Mouse (Mus musculus) thymus, postnatal 36 days (tissue): ENCODE results near the gene Necap2.

Experiments
- DNase-seq, 2 experiments: peaks; one replicate each; pipeline ENCODE4 v3.0.0; 2022; ENCODE audit warnings: mixed read lengths in 2 of 2

The Necap2 gene

DNA sequence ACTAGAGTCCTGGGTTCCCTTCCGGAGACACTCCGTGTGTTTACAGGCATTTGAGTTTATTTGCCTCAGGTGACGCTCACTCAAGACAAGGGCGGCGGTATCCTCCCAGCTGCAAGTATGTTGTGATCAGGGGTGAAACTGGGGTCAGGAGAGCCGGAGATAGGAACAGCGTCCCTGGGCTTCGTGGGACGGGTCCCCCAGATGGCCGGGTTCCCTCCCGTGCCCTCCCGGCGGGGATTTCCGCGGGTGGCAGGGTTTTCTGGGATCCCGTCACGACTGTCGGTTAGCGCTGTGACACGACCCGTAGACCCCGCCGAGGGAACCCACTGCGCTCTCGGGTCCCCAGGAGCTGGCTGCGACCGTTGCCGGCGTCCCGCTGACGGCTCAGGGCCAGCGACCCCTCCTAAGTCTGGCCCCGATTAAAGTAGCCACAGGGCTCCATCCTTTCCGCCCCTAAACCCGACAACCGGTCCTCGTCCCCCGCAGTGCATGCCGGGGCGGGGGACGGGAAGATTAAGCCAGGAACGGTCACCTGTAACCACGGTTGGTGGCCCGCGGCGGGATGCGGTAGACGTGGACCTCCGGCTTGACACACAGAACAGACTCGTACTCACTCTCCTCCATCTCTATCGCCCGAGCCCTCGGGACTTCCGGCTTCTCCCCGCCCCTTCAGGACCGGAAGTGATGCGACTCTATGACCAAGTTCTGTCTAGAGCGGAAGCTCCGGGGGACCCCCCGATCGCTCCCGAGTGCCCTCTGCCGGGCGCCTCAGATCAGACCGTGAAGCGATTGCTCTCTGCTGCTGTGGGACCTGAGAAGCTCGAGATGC lies at the start of gene Necap2:
TSS of gene Necap2 (minus strand) at position 677 of the 829 bp plus-strand sequence.
- peak; percentile 93 to 94 for DNase-seq

DNA sequence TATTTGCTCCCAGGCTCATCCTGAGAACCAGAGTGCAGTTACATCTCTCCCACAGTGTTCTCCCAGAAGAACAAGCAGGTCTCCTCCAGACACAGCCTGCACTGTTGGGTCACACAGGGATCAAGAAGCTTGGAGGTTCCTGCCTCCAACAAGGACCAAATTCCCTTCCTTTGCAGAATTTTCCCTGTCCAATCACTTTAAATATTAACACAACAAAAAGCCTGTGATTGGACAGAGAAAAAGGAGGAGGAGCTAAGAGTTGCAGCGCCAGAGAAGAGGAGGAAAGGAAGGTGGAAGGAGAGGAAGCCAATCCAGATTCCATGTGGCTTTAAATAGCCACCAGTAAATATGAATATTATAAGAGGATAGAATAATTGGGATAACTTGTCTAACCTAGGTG lies 44.9 kb upstream of the Necap2 start:
- DNase-seq = no peak

DNA sequence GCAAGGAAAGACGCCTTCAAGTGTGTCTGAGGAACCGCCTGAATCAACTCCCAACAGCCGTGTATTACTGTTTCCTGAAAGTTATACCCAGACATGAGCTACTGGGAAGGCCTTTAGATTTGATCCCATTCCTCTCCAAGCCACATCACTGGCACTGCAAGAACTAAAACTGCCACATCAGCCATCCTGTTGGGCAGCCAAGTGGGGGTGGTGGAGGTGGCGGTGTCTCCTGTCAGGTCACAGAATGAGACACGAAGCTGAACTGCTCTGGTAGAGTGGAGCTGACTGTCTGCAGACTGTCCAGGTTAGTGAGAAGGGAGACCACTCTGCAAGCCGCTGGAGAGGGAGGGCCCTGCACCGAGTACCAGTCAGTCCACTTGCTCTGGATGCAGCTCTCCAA lies 44.5 kb upstream of the Necap2 start:
- no peak for DNase-seq

DNA sequence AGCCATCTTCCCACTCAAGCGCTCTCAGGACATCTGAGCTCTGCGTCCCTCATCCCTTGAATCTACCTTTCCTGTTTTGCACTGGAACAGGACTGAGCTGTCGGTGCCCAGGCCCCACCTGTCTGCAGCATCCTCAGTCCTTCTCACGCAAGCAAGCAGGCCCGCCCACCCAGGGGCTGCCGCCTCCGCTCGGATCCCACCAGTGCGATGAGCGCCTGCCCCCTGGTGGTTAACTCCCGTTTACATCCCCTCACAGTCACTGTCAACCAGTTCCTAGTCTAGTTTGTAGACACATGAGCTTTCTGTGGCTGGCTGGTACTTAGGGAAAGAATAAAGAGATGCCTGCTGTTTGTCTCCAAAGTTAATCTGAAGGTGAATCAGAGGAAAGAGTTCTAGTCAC lies 42.5 kb upstream of the Necap2 start:
- peak; percentile 60 to 63 for DNase-seq

- no peak for DNase-seq
Observed at GRCm38 (mm10) chr4:141118691-141119090, 40.5 kb upstream of the Necap2 start.

GRCm38 (mm10) chr4:141115398-141115797 lies 37.2 kb upstream of the Necap2 start:
- DNase-seq = no peak

DNA sequence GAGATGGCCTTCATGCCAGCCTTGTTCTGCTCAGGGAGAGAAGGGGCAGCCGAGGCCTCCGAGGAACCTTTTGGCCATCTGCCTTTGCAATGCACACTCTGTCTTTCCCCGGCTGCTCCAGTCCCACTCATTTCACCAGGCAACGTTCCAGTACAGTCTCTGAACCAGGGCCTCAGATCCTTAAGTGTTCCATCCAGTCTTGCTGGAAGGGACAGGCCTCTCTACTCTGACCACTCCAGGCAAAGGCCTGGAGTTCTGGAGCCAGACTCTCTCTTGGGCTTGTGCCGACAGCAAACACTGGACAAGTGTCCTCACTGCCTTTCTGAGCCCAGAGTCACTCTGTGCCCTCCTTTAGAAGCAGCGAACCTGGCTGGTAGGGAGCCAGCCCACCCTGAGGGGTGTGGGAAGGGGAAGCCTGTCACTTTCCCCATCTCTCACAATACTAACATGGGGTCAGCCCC lies 36.4 kb upstream of the Necap2 start:
- DNase-seq = no peak

DNA sequence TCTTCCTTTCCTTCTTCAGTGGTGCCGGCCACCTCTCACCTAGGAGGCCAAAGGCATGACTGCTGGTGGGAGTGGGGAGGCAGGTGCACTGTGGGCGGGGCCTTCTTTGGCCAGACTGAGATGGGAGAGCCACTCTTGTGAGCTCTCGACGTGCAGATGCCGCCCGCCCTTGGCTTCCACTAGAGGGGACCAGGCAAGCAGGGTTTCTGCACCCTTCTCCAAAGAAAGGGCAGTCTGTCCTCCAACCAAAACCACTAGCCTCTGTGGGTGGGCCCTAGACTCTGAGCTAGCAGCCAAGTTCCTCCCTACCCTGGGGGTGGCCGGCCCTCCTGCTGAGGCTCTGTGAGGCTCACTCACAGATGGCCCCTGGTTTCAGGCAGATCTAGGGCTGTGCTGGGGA lies 35.7 kb upstream of the Necap2 start:
- DNase-seq = peak in 1 of 2 experiments; percentile 17

GRCm38 (mm10) chr4:141108196-141108732 lies 30.1 kb upstream of the Necap2 start:
- no peak for DNase-seq

- no peak for DNase-seq
Observed at GRCm38 (mm10) chr4:141106526-141107183, 28.5 kb upstream of the Necap2 start.

DNA sequence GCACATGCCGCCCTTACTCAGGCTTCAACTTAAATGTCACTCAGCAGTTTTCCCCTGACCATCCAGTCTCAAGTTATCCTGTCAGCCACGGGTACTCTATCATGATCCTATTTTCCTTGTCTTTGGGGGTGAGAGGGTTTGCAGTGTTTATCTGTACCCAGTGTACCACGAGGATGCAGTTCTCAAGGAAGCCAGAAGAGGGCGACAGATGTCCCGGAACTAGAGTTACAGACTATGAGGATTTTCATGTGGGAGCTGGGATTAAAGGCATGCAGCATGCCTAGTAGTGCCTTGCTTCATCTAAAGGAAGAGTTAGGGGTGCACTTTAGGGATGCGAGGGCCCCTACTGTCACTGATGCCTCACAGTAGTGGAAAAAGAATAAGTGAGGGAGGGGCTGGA lies 23.7 kb upstream of the Necap2 start:
- no peak for DNase-seq

DNA sequence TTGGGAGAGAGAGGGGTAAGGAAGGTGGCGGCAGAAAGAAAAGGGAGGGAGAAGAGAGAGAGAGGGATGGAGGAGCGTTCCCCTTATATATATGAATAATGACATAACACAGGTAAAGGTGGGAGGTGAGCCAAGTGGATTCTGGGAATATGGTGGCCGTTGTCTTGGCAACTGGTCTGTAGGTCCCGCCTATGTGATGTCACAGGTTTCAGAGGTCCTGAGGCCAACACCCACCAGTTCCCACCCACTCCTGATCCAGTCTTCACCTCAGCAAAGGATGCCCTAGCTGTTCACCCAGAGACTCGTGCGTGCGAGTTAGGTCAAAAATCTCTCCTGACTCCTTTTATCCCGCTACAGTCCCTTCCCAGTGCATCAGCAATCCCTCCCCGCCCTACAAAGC lies 23.1 kb upstream of the Necap2 start:
- DNase-seq = no peak

DNA sequence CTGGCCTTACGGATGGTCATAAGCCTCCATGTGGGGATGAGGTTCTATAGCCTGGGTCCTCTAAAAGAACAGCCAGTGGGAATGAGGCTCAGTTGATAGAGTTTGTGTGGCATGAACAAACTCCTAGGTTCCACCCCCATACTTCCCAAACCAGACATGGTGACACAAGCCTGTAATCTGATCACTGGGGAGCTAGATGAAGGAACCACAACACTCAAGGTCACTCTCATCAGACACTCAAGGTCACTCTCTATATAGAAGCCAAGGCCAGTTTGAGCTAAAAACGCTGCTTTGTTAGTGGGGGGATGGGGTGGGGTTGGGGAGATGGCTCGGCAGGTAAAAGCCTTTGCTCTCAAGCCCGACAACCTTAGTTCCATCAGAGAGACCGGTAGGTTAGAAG lies 21.8 kb upstream of the Necap2 start:
- DNase-seq = no peak

GRCm38 (mm10) chr4:141098935-141099334 lies 20.8 kb upstream of the Necap2 start:
- DNase-seq = no peak

GRCm38 (mm10) chr4:141096710-141097109 lies 18.6 kb upstream of the Necap2 start:
- no peak for DNase-seq

DNA sequence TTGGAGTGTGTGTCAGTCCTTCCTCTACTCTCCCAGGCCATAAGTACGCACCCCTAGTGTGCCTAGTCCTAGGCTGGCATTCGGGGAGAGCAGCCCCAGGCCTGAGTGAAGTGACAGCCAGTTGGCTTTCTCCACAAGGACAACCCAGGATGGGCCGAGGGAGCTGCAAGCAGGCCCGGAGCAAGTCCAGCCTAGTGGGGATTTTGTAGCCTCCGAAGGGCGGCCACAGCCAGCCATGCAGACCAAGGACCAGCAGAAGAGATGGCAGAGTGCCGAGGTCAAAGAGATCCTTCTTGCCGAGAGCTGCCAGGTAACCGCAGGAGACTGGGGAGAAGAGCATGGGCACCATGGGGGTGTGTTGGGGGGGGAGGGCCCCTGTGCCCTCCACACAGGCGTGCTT lies 16.9 kb upstream of the Necap2 start:
- no peak for DNase-seq

- DNase-seq = no peak
Observed at GRCm38 (mm10) chr4:141088714-141089113, 10.6 kb upstream of the Necap2 start.

DNA sequence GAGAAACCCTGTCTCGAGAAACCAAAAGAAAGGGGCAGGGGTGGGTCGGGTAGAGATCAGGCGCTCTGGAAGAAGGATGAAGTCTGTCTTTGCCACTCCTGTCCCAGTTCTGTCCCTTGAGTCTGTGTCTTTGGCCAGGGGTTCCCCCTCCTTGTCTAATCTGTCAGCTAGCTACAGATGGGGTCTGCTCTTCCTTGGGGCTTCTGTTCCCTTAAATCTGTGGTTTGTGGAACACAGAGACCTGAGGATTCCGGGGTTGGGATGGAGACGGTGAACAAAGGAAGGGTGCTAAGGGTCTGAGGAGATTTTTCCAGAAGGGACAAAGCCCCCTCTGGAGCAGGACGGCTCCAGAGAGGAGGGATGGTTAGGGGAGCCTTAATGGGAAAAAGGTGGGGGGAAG lies 9.9 kb upstream of the Necap2 start, which contains the start of gene Spata21:
TSS of gene Spata21 (plus strand) at position 301 of the 400 bp plus-strand sequence.
- no peak for DNase-seq

GRCm38 (mm10) chr4:141086862-141087261 lies 8.7 kb upstream of the Necap2 start:
- no peak for DNase-seq

GRCm38 (mm10) chr4:141078510-141079137 lies 467 bp upstream of the Necap2 start:
- no peak for DNase-seq

GRCm38 (mm10) chr4:141076761-141077506 lies 1.2 kb downstream of the Necap2 start:
- no peak for DNase-seq

DNA sequence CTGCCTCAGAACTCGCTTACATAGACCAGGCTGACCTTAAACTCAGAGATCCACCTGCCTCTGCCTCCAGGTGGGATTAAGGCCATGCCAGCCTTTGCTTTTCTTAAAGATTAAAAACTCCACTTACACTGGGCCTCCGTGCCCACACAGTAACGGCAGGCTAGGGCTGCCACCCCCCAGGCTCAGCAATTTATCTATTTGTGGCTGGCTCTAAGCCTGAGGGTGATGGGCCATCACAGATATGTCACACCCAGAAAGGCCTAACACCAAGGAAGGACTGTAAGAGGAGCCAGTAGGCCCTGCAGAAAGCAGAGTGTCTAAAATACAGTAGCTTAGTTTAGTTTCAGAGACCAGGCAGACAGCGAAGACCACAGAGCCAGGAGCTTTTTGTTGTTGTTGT lies 4.0 kb downstream of the Necap2 start:
- no peak for DNase-seq

DNA sequence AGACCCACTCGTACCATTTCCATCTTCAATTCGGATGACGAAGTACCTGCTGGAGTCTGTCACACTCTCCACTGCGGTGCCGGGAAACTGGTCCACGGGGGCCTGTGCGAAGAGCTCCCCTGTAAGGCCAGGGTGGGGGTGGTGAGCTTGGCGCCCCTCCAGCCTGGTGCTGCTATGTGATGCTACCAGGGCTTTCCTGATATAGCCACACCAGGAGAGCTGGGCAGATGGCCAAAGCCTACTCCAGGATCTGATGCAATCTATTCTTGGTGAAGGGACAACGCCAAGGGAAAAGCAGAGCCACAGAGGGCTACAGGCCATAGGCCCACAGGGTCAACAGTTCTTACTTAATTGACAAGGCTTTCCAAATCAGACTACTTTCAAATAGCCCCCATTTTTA lies 4.5 kb downstream of the Necap2 start:
- no peak for DNase-seq
